Mouse (Mus musculus): ENCODE data around the gene Actr3b. TPM values are rescaled to one million over a fixed set of nuclear protein-coding genes. Genes with fewer than 3 reads are reported as not detected.
"Not testable (repeated sequence)": the region's sequence is repeated elsewhere in the genome, so short reads cannot be mapped to it uniquely, and the experiment has no call there.

Actr3b gene
- polyA plus RNA-seq (2016; fragmentation: Nextera tagmentation; extraction: Ambion mirVana): 7.5 and 7.9 TPM in 2 replicates

GRCm38 (mm10) chr5:25759460-25760409, at the start of gene Actr3b:
Gene Actr3b (plus strand): TSS chr5:25759997.
- Histone ChIP-seq H3K4me1 (replicated peaks) (peaks cover 23% of the 10 kb centered on the region), H3K9me3 (no peaks in the 10 kb centered on the region), H3K27me3 (ENCODE audit: insufficient read depth, poor library complexity, severe bottlenecking) (peaks cover 10% of the 10 kb centered on the region; the same call in 1 of the 2 replicates), H3K4me3 (peak within 1 kb of the TSS; percentile 87), H3K36me3 (no peaks in the 10 kb centered on the region), H3K27ac (peak within 1 kb of the TSS; percentile 88)
- 3% methylated on average over 45 of the region's 45 CpGs for WGBS
- DNase-seq (ENCODE audit: low spot score): peak; percentile 87

GRCm38 (mm10) chr5:25713001-25713706, 46.6 kb upstream of the Actr3b start:
- H3K27me3 ChIP-seq (ENCODE audit: insufficient read depth, poor library complexity, severe bottlenecking); H3K4me3 ChIP-seq; H3K4me1 ChIP-seq (replicated peaks); H3K9me3 ChIP-seq; DNase-seq (ENCODE audit: low spot score); H3K27ac ChIP-seq; H3K36me3 ChIP-seq: not testable (repeated sequence)
- 92% methylated on average over 4 of the region's 4 CpGs for WGBS

DNA sequence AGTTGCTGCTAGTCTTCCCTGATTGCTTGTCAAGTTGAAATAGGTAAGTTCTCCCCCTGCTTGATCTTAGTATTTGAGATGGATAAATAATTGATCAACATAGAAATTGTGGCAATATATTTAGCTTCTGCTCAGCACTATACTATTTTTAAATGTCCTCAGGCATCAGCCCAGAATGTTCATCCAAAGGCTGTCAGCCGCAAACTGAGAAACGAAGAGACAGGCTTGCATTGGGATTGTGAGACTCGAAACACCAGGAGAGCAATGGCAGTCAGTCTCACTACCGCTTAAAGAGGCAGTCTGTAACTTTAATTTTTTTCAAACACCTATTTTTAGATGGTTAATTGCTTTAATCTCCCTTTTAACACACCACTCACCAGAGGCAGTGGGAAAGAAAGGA, 40.4 kb upstream of the Actr3b start:
- H3K27me3 ChIP-seq (ENCODE audit: insufficient read depth, poor library complexity, severe bottlenecking): no peaks in the 10 kb centered on the region
- no peak overlapping the region for H3K27ac ChIP-seq
- no peaks in the 10 kb centered on the region for H3K9me3 ChIP-seq
- no peaks in the 10 kb centered on the region for H3K4me1 ChIP-seq (replicated peaks)
- no peak for DNase-seq (ENCODE audit: low spot score)
- WGBS: 91% methylated on average over 4 of the region's 4 CpGs
- no peak overlapping the region for H3K4me3 ChIP-seq
- no peaks in the 10 kb centered on the region for H3K36me3 ChIP-seq

DNA sequence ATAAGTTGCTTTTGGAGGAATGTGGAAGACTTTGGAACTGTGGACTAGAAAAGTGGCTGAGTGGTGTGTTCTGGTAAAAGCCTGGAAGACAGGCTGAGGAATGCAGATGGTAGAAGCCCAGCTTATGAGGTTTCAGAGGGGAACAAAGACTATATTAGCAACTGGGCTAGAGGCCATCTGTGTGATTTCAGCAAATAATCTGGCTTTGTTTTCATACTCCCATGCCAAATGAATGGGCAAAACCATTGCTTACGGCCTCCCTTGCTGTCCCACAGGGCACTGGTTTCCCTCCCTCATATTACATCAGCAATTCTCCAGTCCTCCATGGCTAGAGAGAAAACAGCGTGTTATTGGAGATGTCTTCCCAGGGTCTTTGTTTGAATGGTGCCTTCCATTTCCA, 36.8 kb upstream of the Actr3b start:
- DNase-seq (ENCODE audit: low spot score): no peak
- WGBS: 72% methylated on average over 2 of the region's 2 CpGs
- Histone ChIP-seq H3K27ac (no peak overlapping the region), H3K36me3 (no peaks in the 10 kb centered on the region), H3K9me3 (no peaks in the 10 kb centered on the region), H3K4me1 (replicated peaks) (no peaks in the 10 kb centered on the region), H3K27me3 (ENCODE audit: insufficient read depth, poor library complexity, severe bottlenecking) (no peaks in the 10 kb centered on the region), H3K4me3 (no peak overlapping the region)

DNA sequence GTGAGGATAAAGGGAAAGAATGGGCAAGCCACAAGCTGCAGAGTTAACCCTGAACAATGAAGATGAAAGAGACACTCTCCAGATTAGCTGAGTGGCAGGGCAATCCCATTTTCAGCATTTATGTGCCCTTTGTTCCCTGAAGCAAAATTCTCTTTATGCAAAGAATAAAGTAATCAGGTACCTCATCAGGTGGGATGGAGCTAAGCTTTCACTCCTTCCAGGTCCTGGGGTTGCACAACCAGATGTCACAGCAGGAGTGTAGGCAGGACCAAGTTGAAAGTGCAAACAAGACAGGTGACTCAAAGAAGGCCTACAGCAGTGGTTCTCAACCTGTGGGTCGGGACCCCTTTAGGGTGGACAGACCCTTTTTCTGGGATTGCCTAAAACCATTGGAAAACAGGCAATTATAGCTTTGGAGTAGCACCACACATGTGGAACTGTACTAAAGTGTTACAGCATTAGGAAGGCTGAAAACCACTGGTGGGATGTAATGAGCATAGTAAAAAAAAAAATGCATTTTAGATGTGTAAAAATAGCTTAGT, 35.6 kb upstream of the Actr3b start:
- Histone ChIP-seq H3K4me1 (replicated peaks) (no peaks in the 10 kb centered on the region), H3K4me3 (no peak overlapping the region), H3K27me3 (ENCODE audit: insufficient read depth, poor library complexity, severe bottlenecking) (no peaks in the 10 kb centered on the region), H3K27ac (no peak overlapping the region), H3K36me3 (no peaks in the 10 kb centered on the region), H3K9me3 (no peaks in the 10 kb centered on the region)
- 62% methylated on average over 1 of the region's 1 CpGs for WGBS
- no peak for DNase-seq (ENCODE audit: low spot score)

- 20% methylated on average over 1 of the region's 1 CpGs for WGBS
- Histone ChIP-seq H3K27ac (no peak overlapping the region), H3K36me3 (no peaks in the 10 kb centered on the region), H3K4me3 (no peak overlapping the region), H3K27me3 (ENCODE audit: insufficient read depth, poor library complexity, severe bottlenecking) (no peaks in the 10 kb centered on the region), H3K4me1 (replicated peaks) (no peaks in the 10 kb centered on the region), H3K9me3 (no peaks in the 10 kb centered on the region)
- DNase-seq (ENCODE audit: low spot score): peak; percentile 29
Measured at GRCm38 (mm10) chr5:25734318-25734717, 25.5 kb upstream of the Actr3b start.

DNA sequence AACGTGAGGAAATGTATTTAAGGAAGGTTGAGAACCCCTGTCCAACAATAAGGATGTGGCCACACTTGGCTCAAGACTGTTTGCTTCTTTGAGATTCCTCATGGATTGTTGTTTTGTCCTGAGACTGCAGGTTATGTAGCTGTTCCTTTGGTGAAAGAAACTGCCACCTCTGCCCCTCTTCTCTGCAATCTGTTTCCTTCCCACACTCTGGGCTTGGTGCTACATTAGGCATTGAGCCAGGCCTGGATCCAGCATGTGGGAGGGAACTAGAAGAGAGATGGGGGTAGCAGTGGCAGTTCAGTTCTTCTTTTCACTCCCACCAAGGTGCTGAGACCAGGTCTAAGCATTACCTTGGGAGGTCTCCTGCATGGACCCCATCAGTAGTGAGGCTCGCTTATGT, 23.9 kb upstream of the Actr3b start:
- no peak overlapping the region for H3K4me3 ChIP-seq
- H3K9me3 ChIP-seq: no peaks in the 10 kb centered on the region
- 81% methylated on average over 2 of the region's 2 CpGs for WGBS
- no peaks in the 10 kb centered on the region for H3K27me3 ChIP-seq (ENCODE audit: insufficient read depth, poor library complexity, severe bottlenecking)
- no peaks in the 10 kb centered on the region for H3K4me1 ChIP-seq (replicated peaks)
- DNase-seq (ENCODE audit: low spot score): no peak
- no peak overlapping the region for H3K27ac ChIP-seq
- no peaks in the 10 kb centered on the region for H3K36me3 ChIP-seq

- H3K4me3 ChIP-seq: no peak overlapping the region
- no peaks in the 10 kb centered on the region for H3K9me3 ChIP-seq
- H3K4me1 ChIP-seq (replicated peaks): no peaks in the 10 kb centered on the region
- no peak for DNase-seq (ENCODE audit: low spot score)
- no peak overlapping the region for H3K27ac ChIP-seq
- WGBS: 78% methylated on average over 3 of the region's 3 CpGs
- no peaks in the 10 kb centered on the region for H3K36me3 ChIP-seq
- no peaks in the 10 kb centered on the region for H3K27me3 ChIP-seq (ENCODE audit: insufficient read depth, poor library complexity, severe bottlenecking)
Measured at GRCm38 (mm10) chr5:25738448-25738847, 21.3 kb upstream of the Actr3b start.

DNA sequence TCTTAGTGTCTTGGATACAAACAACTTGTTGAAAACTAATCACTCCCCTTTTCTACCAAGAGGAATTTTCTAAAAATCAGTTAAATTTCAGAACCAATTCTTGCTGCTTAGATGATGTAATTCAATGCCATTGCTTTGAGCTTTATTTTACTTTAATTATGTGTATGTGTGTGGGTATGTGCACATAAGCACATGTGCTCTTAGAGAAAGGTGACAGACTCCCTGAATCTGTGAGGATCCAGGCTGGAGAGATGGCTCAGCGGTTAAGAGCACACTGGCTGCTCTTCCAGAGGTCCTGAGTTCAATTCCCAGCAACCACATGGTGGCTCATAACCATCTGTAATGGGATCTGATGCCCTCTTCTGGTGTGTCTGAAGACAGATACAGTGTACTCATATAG, 20.9 kb upstream of the Actr3b start:
- not testable (repeated sequence) for H3K4me1 ChIP-seq (replicated peaks); H3K9me3 ChIP-seq; H3K27ac ChIP-seq; DNase-seq (ENCODE audit: low spot score); H3K4me3 ChIP-seq; H3K27me3 ChIP-seq (ENCODE audit: insufficient read depth, poor library complexity, severe bottlenecking); H3K36me3 ChIP-seq
- 98% methylated on average over 1 of the region's 1 CpGs for WGBS

DNA sequence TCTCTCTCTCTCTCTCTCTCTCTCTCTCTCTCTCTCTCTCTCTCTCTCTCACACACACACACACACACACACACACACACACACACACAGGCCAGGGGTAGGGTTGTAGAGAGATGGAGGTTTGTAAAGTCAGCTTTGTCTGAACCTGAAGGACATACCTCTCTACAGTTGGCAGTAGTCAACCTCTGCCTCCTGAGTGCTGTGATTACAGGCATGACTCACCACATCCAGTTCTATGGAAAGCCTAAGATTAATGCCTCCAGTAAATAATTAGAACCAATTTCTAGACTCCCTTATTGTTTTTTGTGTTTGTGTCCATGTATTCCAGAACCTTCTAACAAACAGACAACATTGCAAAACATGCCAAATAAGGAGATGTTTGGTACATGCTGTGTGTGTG, 11.9 kb upstream of the Actr3b start:
- H3K9me3 ChIP-seq: no peaks in the 10 kb centered on the region
- no peak overlapping the region for H3K27ac ChIP-seq

GRCm38 (mm10) chr5:25748613-25749012, 11.2 kb upstream of the Actr3b start:
- H3K27me3 ChIP-seq (ENCODE audit: insufficient read depth, poor library complexity, severe bottlenecking): no peaks in the 10 kb centered on the region
- WGBS: 73% methylated on average over 3 of the region's 3 CpGs
- no peak for DNase-seq (ENCODE audit: low spot score)
- no peak overlapping the region for H3K27ac ChIP-seq
- no peaks in the 10 kb centered on the region for H3K36me3 ChIP-seq
- no peaks in the 10 kb centered on the region for H3K4me1 ChIP-seq (replicated peaks)
- no peak overlapping the region for H3K4me3 ChIP-seq
- no peaks in the 10 kb centered on the region for H3K9me3 ChIP-seq

More for the DNA sequence above, 11.9 kb upstream of the Actr3b start:
- Histone ChIP-seq H3K4me3 (no peak overlapping the region), H3K27me3 (ENCODE audit: insufficient read depth, poor library complexity, severe bottlenecking) (no peaks in the 10 kb centered on the region), H3K36me3 (no peaks in the 10 kb centered on the region), H3K4me1 (replicated peaks) (no peaks in the 10 kb centered on the region)
- no peak for DNase-seq (ENCODE audit: low spot score)

- DNase-seq (ENCODE audit: low spot score): no peak
- no peaks in the 10 kb centered on the region for H3K9me3 ChIP-seq
- no peaks in the 10 kb centered on the region for H3K27me3 ChIP-seq (ENCODE audit: insufficient read depth, poor library complexity, severe bottlenecking)
- peaks cover 11% of the 10 kb centered on the region for H3K4me1 ChIP-seq (replicated peaks)
- H3K4me3 ChIP-seq: no peak overlapping the region
- H3K36me3 ChIP-seq: no peaks in the 10 kb centered on the region
- no peak overlapping the region for H3K27ac ChIP-seq
Measured at GRCm38 (mm10) chr5:25751552-25751951, 8.2 kb upstream of the Actr3b start.

GRCm38 (mm10) chr5:25752862-25753261, 6.9 kb upstream of the Actr3b start:
- Histone ChIP-seq H3K36me3 (no peaks in the 10 kb centered on the region), H3K4me1 (replicated peaks) (peaks cover 11% of the 10 kb centered on the region), H3K27ac (no peak overlapping the region), H3K4me3 (no peak overlapping the region), H3K9me3 (no peaks in the 10 kb centered on the region), H3K27me3 (ENCODE audit: insufficient read depth, poor library complexity, severe bottlenecking) (no peaks in the 10 kb centered on the region)
- no peak for DNase-seq (ENCODE audit: low spot score)
- 88% methylated on average over 5 of the region's 5 CpGs for WGBS

Measured in hindbrain, embryonic 10.5 days (tissue).